Mouse (Mus musculus): ENCODE results near the gene Rnf114. TPM values are rescaled to one million over a fixed set of nuclear protein-coding genes. Genes with fewer than 3 reads are reported as not detected.
A peak's percentile ranks its signal among the peaks of the same experiment; 100 is the strongest.

Rnf114 gene
- polyA plus RNA-seq, 1 experiment from 2014 or later, result 67.1 TPM

GRCm38 (mm10) chr2:167537476-167538297, 45.2 kb downstream of the Rnf114 start, which contains the start of gene Snai1:
Snai1 (plus strand) TSS chr2:167538195.
- ATAC-seq (ENCODE audit: insufficient number of reproducible peaks, insufficient read depth, low FRiP score, low read depth), result peak; percentile 95
- no peaks in the 10 kb centered on the region for H3K9me3 ChIP-seq (ENCODE audit: control insufficient read depth, low read length)
- H3K4me2 ChIP-seq (ENCODE audit: low read length), result peak within 1 kb of the TSS; percentile 94
- peaks cover 21 to 38% of the 10 kb centered on the region in 2 experiments for H3K4me1 ChIP-seq (ENCODE audit: control insufficient read depth in 2 of 2, insufficient read depth in 2 of 2, low read length in 2 of 2)
- H3K4me3 ChIP-seq (ENCODE audit: control insufficient read depth in 1 of 2, insufficient read depth in 1 of 2, low read depth in 1 of 2, low read length in 2 of 2), result peak within 1 kb of the TSS; percentile 55 to 73
- peaks cover 16% of the 10 kb centered on the region for H3K27me3 ChIP-seq (ENCODE audit: control insufficient read depth, insufficient read depth, low read length)
- H3K36me3 ChIP-seq (ENCODE audit: control insufficient read depth, insufficient read depth, low read length), result peaks cover 14% of the 10 kb centered on the region; the same call in 1 of the 2 replicates
- H3K9ac ChIP-seq (ENCODE audit: low read length), result peak within 1 kb of the TSS; percentile 71
- WGBS, result 1% methylated on average over 58 of the region's 58 CpGs
- H3K27ac ChIP-seq (replicated peaks in 1 of 2; ENCODE audit: control insufficient read depth in 1 of 2, insufficient read depth in 1 of 2, low read depth in 2 of 2, low read length in 2 of 2), result 0 out of 4 replicates have a peak within 1 kb of the TSS, but pooled peaks of 1 of the 2 experiments have one; percentile 38

GRCm38 (mm10) chr2:167538671-167539306, 46.3 kb downstream of the Rnf114 start:
- H3K9me3 ChIP-seq (ENCODE audit: control insufficient read depth, low read length), result no peaks in the 10 kb centered on the region
- H3K4me1 ChIP-seq (ENCODE audit: control insufficient read depth in 2 of 2, insufficient read depth in 2 of 2, low read length in 2 of 2), result peaks cover 32 to 49% of the 10 kb centered on the region in 2 experiments
- H3K36me3 ChIP-seq (ENCODE audit: control insufficient read depth, insufficient read depth, low read length), result peaks cover 14% of the 10 kb centered on the region; the same call in 1 of the 2 replicates
- peak overlapping the region; percentile 55 to 73 for H3K4me3 ChIP-seq (ENCODE audit: control insufficient read depth in 1 of 2, insufficient read depth in 1 of 2, low read depth in 1 of 2, low read length in 2 of 2)
- 41% methylated on average over 27 of the region's 34 CpGs for WGBS
- 0 out of 4 replicates have a peak overlapping the region, but pooled peaks of 1 of the 2 experiments have one; percentile 38 for H3K27ac ChIP-seq (replicated peaks in 1 of 2; ENCODE audit: control insufficient read depth in 1 of 2, insufficient read depth in 1 of 2, low read depth in 2 of 2, low read length in 2 of 2)
- no peak for ATAC-seq (ENCODE audit: insufficient number of reproducible peaks, insufficient read depth, low FRiP score, low read depth)
- peak overlapping the region; percentile 71 for H3K9ac ChIP-seq (ENCODE audit: low read length)
- H3K27me3 ChIP-seq (ENCODE audit: control insufficient read depth, insufficient read depth, low read length), result peaks cover 16% of the 10 kb centered on the region
- peak overlapping the region; percentile 94 for H3K4me2 ChIP-seq (ENCODE audit: low read length)

GRCm38 (mm10) chr2:167539536-167540476, 47.4 kb downstream of the Rnf114 start:
- Histone ChIP-seq H3K9ac (ENCODE audit: low read length) (peak overlapping the region; percentile 71), H3K4me1 (ENCODE audit: control insufficient read depth in 2 of 2, insufficient read depth in 2 of 2, low read length in 2 of 2) (peaks cover 40 to 57% of the 10 kb centered on the region in 2 experiments), H3K9me3 (ENCODE audit: control insufficient read depth, low read length) (no peaks in the 10 kb centered on the region), H3K27me3 (ENCODE audit: control insufficient read depth, insufficient read depth, low read length) (peaks cover 13% of the 10 kb centered on the region), H3K27ac (replicated peaks in 1 of 2; ENCODE audit: control insufficient read depth in 1 of 2, insufficient read depth in 1 of 2, low read depth in 2 of 2, low read length in 2 of 2) (peak overlapping the region in 1 of 2 experiments; percentile 39; a peak in 3 of 4 replicates), H3K36me3 (ENCODE audit: control insufficient read depth, insufficient read depth, low read length) (peaks cover 14% of the 10 kb centered on the region; the same call in 1 of the 2 replicates), H3K4me3 (ENCODE audit: control insufficient read depth in 1 of 2, insufficient read depth in 1 of 2, low read depth in 1 of 2, low read length in 2 of 2) (peak overlapping the region; percentile 55 to 73), H3K4me2 (ENCODE audit: low read length) (peak overlapping the region; percentile 94)
- no peak for ATAC-seq (ENCODE audit: insufficient number of reproducible peaks, insufficient read depth, low FRiP score, low read depth)
- 40% methylated on average over 14 of the region's 14 CpGs for WGBS

GRCm38 (mm10) chr2:167540477-167541110, 48.1 kb downstream of the Rnf114 start:
- ATAC-seq (ENCODE audit: insufficient number of reproducible peaks, insufficient read depth, low FRiP score, low read depth), result no peak
- peaks cover 14% of the 10 kb centered on the region; the same call in 1 of the 2 replicates for H3K36me3 ChIP-seq (ENCODE audit: control insufficient read depth, insufficient read depth, low read length)
- H3K4me3 ChIP-seq (ENCODE audit: control insufficient read depth in 1 of 2, insufficient read depth in 1 of 2, low read depth in 1 of 2, low read length in 2 of 2), result peak overlapping the region; percentile 44 to 55
- peak overlapping the region; percentile 71 for H3K9ac ChIP-seq (ENCODE audit: low read length)
- peak overlapping the region; percentile 19 to 39 for H3K27ac ChIP-seq (replicated peaks in 1 of 2; ENCODE audit: control insufficient read depth in 1 of 2, insufficient read depth in 1 of 2, low read depth in 2 of 2, low read length in 2 of 2)
- 40% methylated on average over 12 of the region's 12 CpGs for WGBS
- H3K9me3 ChIP-seq (ENCODE audit: control insufficient read depth, low read length), result no peaks in the 10 kb centered on the region
- H3K4me1 ChIP-seq (ENCODE audit: control insufficient read depth in 2 of 2, insufficient read depth in 2 of 2, low read length in 2 of 2), result peaks cover 40 to 57% of the 10 kb centered on the region in 2 experiments
- peaks cover 13% of the 10 kb centered on the region for H3K27me3 ChIP-seq (ENCODE audit: control insufficient read depth, insufficient read depth, low read length)
- H3K4me2 ChIP-seq (ENCODE audit: low read length), result peak overlapping the region; percentile 94

GRCm38 (mm10) chr2:167541324-167541723, 48.9 kb downstream of the Rnf114 start:
- H3K27me3 ChIP-seq (ENCODE audit: control insufficient read depth, insufficient read depth, low read length), result peaks cover 11% of the 10 kb centered on the region
- H3K36me3 ChIP-seq (ENCODE audit: control insufficient read depth, insufficient read depth, low read length), result peaks cover 14% of the 10 kb centered on the region; the same call in 1 of the 2 replicates
- 49% methylated on average over 6 of the region's 6 CpGs for WGBS
- no peak for ATAC-seq (ENCODE audit: insufficient number of reproducible peaks, insufficient read depth, low FRiP score, low read depth)
- H3K4me2 ChIP-seq (ENCODE audit: low read length), result peak overlapping the region; percentile 94
- peaks cover 40 to 57% of the 10 kb centered on the region in 2 experiments for H3K4me1 ChIP-seq (ENCODE audit: control insufficient read depth in 2 of 2, insufficient read depth in 2 of 2, low read length in 2 of 2)
- no peaks in the 10 kb centered on the region for H3K9me3 ChIP-seq (ENCODE audit: control insufficient read depth, low read length)
- H3K9ac ChIP-seq (ENCODE audit: low read length), result peak overlapping the region; percentile 71
- peak overlapping the region; percentile 44 to 55 for H3K4me3 ChIP-seq (ENCODE audit: control insufficient read depth in 1 of 2, insufficient read depth in 1 of 2, low read depth in 1 of 2, low read length in 2 of 2)
- peak overlapping the region; percentile 19 to 39; a peak in 3 of 4 replicates for H3K27ac ChIP-seq (replicated peaks in 1 of 2; ENCODE audit: control insufficient read depth in 1 of 2, insufficient read depth in 1 of 2, low read depth in 2 of 2, low read length in 2 of 2)

- Histone ChIP-seq H3K4me1 (ENCODE audit: control insufficient read depth in 2 of 2, insufficient read depth in 2 of 2, low read length in 2 of 2) (peaks cover 42 to 57% of the 10 kb centered on the region in 2 experiments), H3K4me2 (ENCODE audit: low read length) (peak overlapping the region; percentile 94), H3K27me3 (ENCODE audit: control insufficient read depth, insufficient read depth, low read length) (peaks cover 6% of the 10 kb centered on the region), H3K36me3 (ENCODE audit: control insufficient read depth, insufficient read depth, low read length) (peaks cover 14% of the 10 kb centered on the region; the same call in 1 of the 2 replicates), H3K4me3 (ENCODE audit: control insufficient read depth in 1 of 2, insufficient read depth in 1 of 2, low read depth in 1 of 2, low read length in 2 of 2) (peak overlapping the region in 1 of 2 experiments; percentile 55; a peak in 2 of 4 replicates), H3K9me3 (ENCODE audit: control insufficient read depth, low read length) (no peaks in the 10 kb centered on the region), H3K27ac (replicated peaks in 1 of 2; ENCODE audit: control insufficient read depth in 1 of 2, insufficient read depth in 1 of 2, low read depth in 2 of 2, low read length in 2 of 2) (peak overlapping the region in 1 of 2 experiments; percentile 40; a peak in 2 of 4 replicates), H3K9ac (ENCODE audit: low read length) (peak overlapping the region; percentile 71; the same call in 1 of the 2 replicates)
- WGBS, result 86% methylated on average over 12 of the region's 12 CpGs
- no peak for ATAC-seq (ENCODE audit: insufficient number of reproducible peaks, insufficient read depth, low FRiP score, low read depth)
These were observed 49.3 kb downstream of the Rnf114 start for GRCm38 (mm10) chr2:167541761-167542160.
